Mouse (Mus musculus): ENCODE measurements around the gene Prr5l.

DNA sequence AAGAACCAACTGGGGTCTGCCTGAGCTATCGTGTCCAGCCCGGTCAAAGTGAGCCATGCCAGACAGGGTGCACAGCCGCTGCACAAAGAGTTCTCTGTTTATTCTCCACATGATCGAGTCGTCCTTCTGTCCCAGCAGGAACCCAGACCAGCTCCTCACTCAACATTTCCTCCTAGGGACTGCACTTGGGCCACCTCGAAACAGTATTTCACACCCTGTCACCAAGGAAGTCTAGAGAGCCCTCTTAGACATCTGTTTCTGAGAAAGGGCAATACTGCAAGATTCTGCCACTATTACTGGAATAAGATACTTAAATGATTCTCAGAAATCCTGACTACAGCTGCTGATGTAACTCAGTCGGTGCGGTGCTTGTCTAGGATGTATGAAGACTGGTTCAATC, 72.1 kb downstream of the Prr5l start:
- no peak for TF ChIP-seq CTCF (IDR thresholded peaks at IDR 0.05; ENCODE audit: low read depth, low read length)
- TF ChIP-seq POLR2A (IDR thresholded peaks at IDR 0.05; ENCODE audit: borderline replicate concordance, low read depth, low read length) = no peak

Data from bone marrow macrophage, adult 2 months (primary cell).